Mouse (Mus musculus) ES-Bruce4 (cell line): ENCODE results near the gene Tmem178.

Experiments
- EP300 ChIP-seq: IDR thresholded peaks from 2 replicates; pipeline ENCODE4 v1.6.1; 2011; ENCODE audit warnings: low read depth, low read length; ENCODE audit not compliant: insufficient read depth
- POLR2A ChIP-seq: IDR thresholded peaks from one replicate; pipeline ENCODE4 v1.8.1; 2011; ENCODE audit warnings: low read length; ENCODE audit not compliant: insufficient read depth

GRCm38 (mm10) chr17:81017132-81017531, 72.7 kb downstream of the Tmem178 start:
- TF ChIP-seq POLR2A (no peak), EP300 (no peak)
